In genomic region chr6:148101977-148102376, GRCm38 (mm10) we compare ENCODE assay signal across 17 mouse cellular contexts.
"Had no signal": no experiment of that assay in that cellular context is flagged by ENCODE, and none has a peak within 500 bp of the region (broad histone marks: within the 10 kb centered on the region; RNA-seq: fewer than 3 reads in every experiment).

No protein-coding gene starts in this region.

- H3K27ac ChIP-seq: intestine, embryonic 15.5 days; limb, embryonic 10.5 days; limb, embryonic 13.5 days; liver, embryonic 12.5 days; liver, embryonic 15.5 days had no signal

- H3K4me3 ChIP-seq: intestine, embryonic 15.5 days; limb, embryonic 10.5 days; limb, embryonic 13.5 days; liver, embryonic 12.5 days; liver, embryonic 15.5 days; megakaryocyte, embryonic 14.5 days had no signal

- H3K4me1 ChIP-seq: intestine, embryonic 15.5 days; limb, embryonic 10.5 days; limb, embryonic 13.5 days; liver, embryonic 12.5 days; liver, embryonic 15.5 days had no signal

- H3K9ac ChIP-seq: intestine, embryonic 15.5 days; limb, embryonic 13.5 days; liver, embryonic 12.5 days; liver, embryonic 15.5 days had no signal

- H3K9me3 ChIP-seq: intestine, embryonic 15.5 days; limb, embryonic 10.5 days; limb, embryonic 13.5 days; liver, embryonic 12.5 days; liver, embryonic 15.5 days had no signal

- H3K27me3 ChIP-seq: intestine, embryonic 15.5 days; limb, embryonic 13.5 days; liver, embryonic 12.5 days; liver, embryonic 15.5 days; megakaryocyte, embryonic 14.5 days had no signal

- ATAC-seq: intestine, embryonic 15.5 days; liver, embryonic 12.5 days had no signal

- H3K4me2 ChIP-seq: intestine, embryonic 15.5 days; limb, embryonic 13.5 days; liver, embryonic 12.5 days; liver, embryonic 15.5 days; midbrain, embryonic 11.5 days had no signal

- H3K36me3 ChIP-seq: intestine, embryonic 15.5 days; limb, embryonic 10.5 days; limb, embryonic 13.5 days; liver, embryonic 12.5 days; liver, embryonic 15.5 days had no signal

- DNase-seq: kidney, adult 11 months; kidney, adult 9 months; kidney, postnatal 14 days; kidney, postnatal 4 days; liver; lung, adult 18-20 months; midbrain, embryonic 14.5 days; thymus, adult 2 months; thymus, postnatal 14 days; thymus, postnatal 4 days had no signal
